Mouse (Mus musculus) kidney, adult 9 months (tissue): ENCODE measurements around the gene P2ry13.

Experiments used
- DNase-seq: peaks from one replicate; pipeline ENCODE4 v3.0.0; 2022

P2ry13 gene

GRCm38 (mm10) chr3:59194938-59195337 lies 15.7 kb downstream of the P2ry13 start, which contains the start of gene Gpr87:
Gene Gpr87 (minus strand): TSS chr3:59195104.
- DNase-seq, result no peak

- DNase-seq, result no peak
Observed at GRCm38 (mm10) chr3:59194099-59194498, 16.6 kb downstream of the P2ry13 start.

- no peak for DNase-seq
Observed at GRCm38 (mm10) chr3:59191674-59192073, 19.0 kb downstream of the P2ry13 start.

- no peak for DNase-seq
Observed at GRCm38 (mm10) chr3:59187336-59187735, 23.3 kb downstream of the P2ry13 start.

GRCm38 (mm10) chr3:59185662-59186061 lies 25.0 kb downstream of the P2ry13 start:
- no peak for DNase-seq

GRCm38 (mm10) chr3:59182129-59182528 lies 28.6 kb downstream of the P2ry13 start:
- no peak for DNase-seq

GRCm38 (mm10) chr3:59181134-59181533 lies 29.5 kb downstream of the P2ry13 start:
- DNase-seq, result no peak

GRCm38 (mm10) chr3:59176871-59177270 lies 33.8 kb downstream of the P2ry13 start:
- DNase-seq, result no peak

- peak; percentile 27 for DNase-seq
Observed at GRCm38 (mm10) chr3:59175234-59175633, 35.4 kb downstream of the P2ry13 start.

- DNase-seq, result no peak
Observed at GRCm38 (mm10) chr3:59174426-59175154, 36.1 kb downstream of the P2ry13 start.

GRCm38 (mm10) chr3:59169921-59170627 lies 40.6 kb downstream of the P2ry13 start:
- DNase-seq, result no peak

- DNase-seq, result no peak
Observed at GRCm38 (mm10) chr3:59169215-59169614, 41.5 kb downstream of the P2ry13 start.

GRCm38 (mm10) chr3:59168476-59168875 lies 42.2 kb downstream of the P2ry13 start:
- no peak for DNase-seq

GRCm38 (mm10) chr3:59167417-59168054 lies 43.1 kb downstream of the P2ry13 start:
- no peak for DNase-seq

GRCm38 (mm10) chr3:59160465-59160864 lies 50.2 kb downstream of the P2ry13 start:
- DNase-seq, result no peak
